Mouse (Mus musculus) lung, postnatal 25 days (tissue): ENCODE measurements at regions not wholly inside any gene's neighbourhood (a gene's known extent, or its start where the extent isn't known, plus 50 kb on each side); places are given as distances from the start of the nearest gene placed in this dataset.
"Not testable (repeated sequence)": the region's sequence is repeated elsewhere in the genome, so short reads cannot be mapped to it uniquely, and the experiment has no call there.

Experiments used
- DNase-seq: peaks from one replicate; pipeline ENCODE4 v3.0.0; 2022; ENCODE audit warnings: low spot score

GRCm38 (mm10) chr12:28922236-28922635 lies 170.6 kb downstream of the Eipr1 start:
- no peak for DNase-seq

- no peak for DNase-seq
Measured at GRCm38 (mm10) chr12:28925206-28925605, 173.6 kb downstream of the Eipr1 start.

GRCm38 (mm10) chr12:28939936-28940335 lies 188.3 kb downstream of the Eipr1 start:
- DNase-seq = no peak

- no peak for DNase-seq
Measured at GRCm38 (mm10) chr12:28948889-28949288, 197.3 kb downstream of the Eipr1 start.

GRCm38 (mm10) chr12:28949307-28949706 lies 197.7 kb downstream of the Eipr1 start:
- DNase-seq = no peak

GRCm38 (mm10) chr12:28957155-28957554 lies 205.6 kb downstream of the Eipr1 start:
- no peak for DNase-seq

GRCm38 (mm10) chr12:28958661-28959060 lies 207.1 kb downstream of the Eipr1 start:
- no peak for DNase-seq

GRCm38 (mm10) chr12:28969671-28970379 lies 218.2 kb downstream of the Eipr1 start:
- no peak for DNase-seq

- no peak for DNase-seq
Measured at GRCm38 (mm10) chr12:28974571-28975041, 223.0 kb downstream of the Eipr1 start.

GRCm38 (mm10) chr12:28975249-28975648 lies 223.6 kb downstream of the Eipr1 start:
- DNase-seq = no peak

GRCm38 (mm10) chr12:28979679-28980078 lies 228.1 kb downstream of the Eipr1 start:
- no peak for DNase-seq

- no peak for DNase-seq
Measured at GRCm38 (mm10) chr12:28986214-28986613, 234.6 kb downstream of the Eipr1 start.

- no peak for DNase-seq
Measured at GRCm38 (mm10) chr12:28997474-28998192, 246.0 kb downstream of the Eipr1 start.

- no peak for DNase-seq
Measured at GRCm38 (mm10) chr12:28999963-29000451, 248.4 kb downstream of the Eipr1 start.

- no peak for DNase-seq
Measured at GRCm38 (mm10) chr12:29004504-29004903, 252.9 kb downstream of the Eipr1 start.

GRCm38 (mm10) chr12:29014601-29015000 lies 263.0 kb downstream of the Eipr1 start:
- no peak for DNase-seq

GRCm38 (mm10) chr12:29015200-29015862 lies 263.7 kb downstream of the Eipr1 start:
- no peak for DNase-seq

- DNase-seq = no peak
Measured at GRCm38 (mm10) chr12:29021152-29021551, 269.5 kb downstream of the Eipr1 start.

GRCm38 (mm10) chr12:29028171-29028570 lies 276.6 kb downstream of the Eipr1 start:
- no peak for DNase-seq

GRCm38 (mm10) chr12:29029461-29029860 lies 277.9 kb downstream of the Eipr1 start:
- no peak for DNase-seq

- no peak for DNase-seq
Measured at GRCm38 (mm10) chr12:29046009-29046408, 294.4 kb downstream of the Eipr1 start.

GRCm38 (mm10) chr12:29048596-29048995 lies 297.0 kb downstream of the Eipr1 start:
- not testable (repeated sequence) for DNase-seq

GRCm38 (mm10) chr12:29049105-29049511 lies 297.5 kb downstream of the Eipr1 start:
- no peak for DNase-seq
